Mouse (Mus musculus) urinary bladder, adult 18-20 months (tissue): Measurements from ENCODE around the gene H2al1o.
"Not testable (repeated sequence)": the region's sequence is repeated elsewhere in the genome, so short reads cannot be mapped to it uniquely, and the experiment has no call there.

ENCODE experiments used
- DNase-seq, 2 experiments: peaks; one replicate each; pipeline ENCODE4 v3.0.0; 2022; ENCODE audit warnings: low spot score in 2 of 2, mixed read lengths in 2 of 2

Gene H2al1o

DNA sequence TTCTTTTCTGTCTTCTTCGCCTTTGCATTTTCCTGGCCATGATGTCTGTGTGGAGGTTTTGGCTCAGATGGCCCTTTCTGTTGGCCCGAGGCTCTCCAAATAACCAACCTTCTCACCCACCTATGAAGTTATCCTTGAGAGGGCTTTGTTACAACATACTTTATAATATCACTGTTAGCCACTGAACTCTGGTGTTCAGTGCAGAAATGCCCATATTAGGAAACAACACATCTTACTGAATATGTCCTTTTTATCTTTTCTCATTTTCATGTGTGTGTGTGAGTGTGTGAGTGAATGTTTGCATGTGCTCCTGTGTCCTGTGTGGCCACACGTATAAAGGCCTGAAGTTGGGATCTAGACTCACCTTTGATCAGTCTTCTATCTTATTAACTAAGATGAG, at the start of gene H2al1o:
TSS of gene H2al1o (minus strand) at position 101 of the 400 bp plus-strand sequence.
- DNase-seq: not testable (repeated sequence)

DNA sequence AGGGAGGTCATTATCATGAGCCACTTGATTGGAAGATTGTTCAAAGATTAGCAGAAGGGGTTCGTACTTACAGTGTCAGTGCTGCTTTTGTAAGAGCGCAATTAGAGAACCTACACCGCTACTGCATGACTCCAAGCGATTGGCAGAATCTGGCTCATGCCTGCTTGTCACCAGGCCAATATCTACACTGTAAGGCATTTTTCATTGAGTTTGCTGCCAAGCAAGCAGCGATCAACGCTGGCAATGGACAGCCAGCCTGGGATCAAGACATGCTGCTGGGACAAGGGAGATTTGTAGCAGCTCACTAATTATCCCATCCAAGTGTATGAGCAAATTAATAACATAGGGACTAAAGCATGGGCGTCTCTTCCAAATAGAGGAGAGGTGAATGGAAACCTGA, 25.8 kb upstream of the H2al1o start:
- DNase-seq: not testable (repeated sequence)

DNA sequence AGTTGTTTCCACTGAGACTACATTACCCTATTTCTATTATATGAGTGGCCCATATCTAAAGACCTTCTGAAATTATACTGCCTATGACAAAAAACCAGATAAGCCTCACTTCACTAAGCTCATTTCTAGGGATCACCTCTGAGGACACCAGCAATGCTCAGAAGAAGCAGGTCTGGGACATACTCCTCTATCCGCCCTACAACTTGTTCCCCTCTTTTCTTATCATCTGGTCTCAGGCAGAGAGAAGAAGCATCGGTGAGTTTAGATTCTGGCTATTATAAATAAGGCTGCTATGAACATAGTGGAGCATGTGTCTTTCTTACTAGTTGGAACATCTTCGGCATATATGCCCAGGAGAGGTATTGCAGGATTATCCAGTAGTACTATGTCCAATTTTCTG, 35.3 kb downstream of the H2al1o start:
- DNase-seq: no peak
